Mouse (Mus musculus) macrophage (primary cell): Measurements from ENCODE around the gene Gm49630. TPM values are rescaled to one million over a fixed set of nuclear protein-coding genes. Genes with fewer than 3 reads are reported as not detected.
"Not testable (repeated sequence)": the region's sequence is repeated elsewhere in the genome, so short reads cannot be mapped to it uniquely, and the experiment has no call there.

Experiments
- H3K27ac ChIP-seq: fragments of 350-480 bp; formaldehyde crosslinking; 2 replicates; pipeline ENCODE4 v1.9.0; 2021
- H3K36me3 ChIP-seq: fragments of 350-480 bp; formaldehyde crosslinking; 2 replicates; pipeline ENCODE4 v1.9.0; 2021; ENCODE audit errors: inconsistent target
- H3K4me3 ChIP-seq: fragments of 350-480 bp; formaldehyde crosslinking; 2 replicates; pipeline ENCODE4 v1.9.0; 2021; ENCODE audit errors: inconsistent target
- H3K79me2 ChIP-seq: fragments of 350-480 bp; formaldehyde crosslinking; 2 replicates; pipeline ENCODE4 v1.9.0; 2021; ENCODE audit errors: inconsistent target
- WGBS: methylation state at CpG from one replicate; pipeline ENCODE4 v1.1.7; 2026; ENCODE audit warnings: inconsistent platforms; ENCODE audit not compliant: missing documents; 5-methylcytosine and 5-hydroxymethylcytosine counted together
- polyA plus RNA-seq: library from polyadenylated mRNA; stranded (reverse); fragments of 250-400 nt; gene quantifications from 3 replicates; pipeline ENCODE4 v1.2.4, GENCODE M21; 2018; ENCODE audit warnings: inconsistent platforms

Gm49630 gene
- polyA plus RNA-seq, 1 experiment from 2014 or later, result not detected

DNA sequence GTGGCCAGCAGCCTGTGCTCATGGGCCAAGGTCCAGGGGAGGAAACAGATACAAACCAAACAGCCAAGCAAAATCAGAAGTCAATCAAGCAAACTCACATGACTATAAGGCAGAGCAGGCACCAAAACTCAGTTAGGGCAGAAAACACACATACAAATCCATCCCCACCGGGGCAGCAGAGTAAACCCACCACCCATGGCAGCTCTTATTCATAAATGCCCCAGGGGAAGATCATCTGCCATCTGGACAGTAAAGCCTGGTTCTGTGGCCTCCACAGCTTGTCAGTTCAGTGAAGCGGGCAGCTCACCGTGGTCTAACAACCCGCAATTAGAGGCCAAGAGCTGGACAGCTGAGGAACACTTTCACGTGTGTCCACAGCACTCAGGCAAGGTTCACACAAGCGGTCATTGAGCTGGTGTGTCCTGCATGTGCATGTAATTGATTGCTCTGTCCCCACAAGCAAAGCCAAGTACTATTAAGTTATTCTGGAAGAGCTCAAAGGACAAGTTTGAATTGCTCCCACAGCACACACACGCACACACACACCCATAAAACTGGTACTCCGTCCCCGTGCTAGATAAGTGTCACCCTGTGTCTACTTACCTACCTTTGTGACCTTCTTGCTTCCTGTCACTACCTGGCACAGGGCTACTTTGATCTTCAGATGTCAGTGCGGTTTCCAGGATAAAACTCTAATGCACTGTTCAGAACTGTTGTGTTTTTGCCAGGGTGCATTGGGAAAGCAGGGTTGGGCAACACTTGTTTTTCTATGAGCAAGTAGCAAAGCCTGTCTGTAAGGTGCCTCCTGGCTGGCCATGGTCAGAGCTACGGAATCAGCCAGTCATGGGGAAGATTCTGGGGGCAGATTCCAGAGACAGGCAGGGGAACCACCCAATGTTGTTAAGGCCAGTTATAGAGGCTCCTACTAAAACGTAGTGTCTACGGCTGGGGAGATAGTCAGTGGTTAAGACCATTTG lies 11.7 kb upstream of the Gm49630 start:
- 95% methylated on average over 3 of the region's 13 CpGs for WGBS
- H3K36me3 ChIP-seq, H3K27ac ChIP-seq, H3K79me2 ChIP-seq, H3K4me3 ChIP-seq: not testable (repeated sequence)

DNA sequence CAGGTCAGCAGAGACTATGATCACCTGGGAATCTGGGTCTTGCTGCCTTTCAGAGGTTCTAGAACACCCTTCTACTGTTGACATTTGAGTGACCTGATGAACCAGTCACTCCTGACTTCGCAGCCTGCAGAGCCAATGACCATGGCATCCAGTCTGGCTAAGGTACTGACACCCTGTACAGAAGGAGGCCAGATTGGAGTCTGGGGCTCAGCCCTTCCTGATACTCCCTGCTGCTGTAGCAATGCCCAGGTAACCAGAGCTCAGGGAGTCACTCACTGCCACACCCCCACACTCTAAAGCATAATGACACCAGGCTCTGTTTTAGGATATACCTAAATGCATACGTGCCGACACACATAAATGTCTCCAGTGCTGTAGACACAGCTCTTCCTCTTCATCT lies 10.9 kb upstream of the Gm49630 start:
- 100% methylated on average over 1 of the region's 3 CpGs for WGBS
- not testable (repeated sequence) for H3K36me3 ChIP-seq, H3K79me2 ChIP-seq, H3K4me3 ChIP-seq, H3K27ac ChIP-seq

DNA sequence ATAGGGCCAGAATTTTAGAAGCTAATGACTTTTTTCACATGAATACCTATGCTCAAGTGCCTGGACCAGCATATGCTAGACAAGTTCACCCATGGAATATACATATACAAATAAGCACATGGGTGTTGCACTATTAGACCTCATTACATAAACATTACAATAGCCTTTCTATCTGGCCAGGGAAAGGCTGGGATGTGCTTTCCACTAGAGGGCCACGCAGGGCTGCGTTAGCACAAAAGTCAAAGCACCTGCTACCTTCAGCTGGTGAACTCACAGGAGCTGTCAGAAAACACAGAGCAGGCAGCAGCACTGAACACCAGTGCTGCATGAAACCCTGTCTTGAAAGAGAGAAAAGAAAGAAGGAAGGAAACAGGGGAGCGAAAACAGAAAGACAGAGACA lies 6.1 kb upstream of the Gm49630 start:
- not testable (repeated sequence) for H3K79me2 ChIP-seq, H3K36me3 ChIP-seq, H3K4me3 ChIP-seq, H3K27ac ChIP-seq
- WGBS, result no CpG with 5 or more reads among the region's 3 CpGs

DNA sequence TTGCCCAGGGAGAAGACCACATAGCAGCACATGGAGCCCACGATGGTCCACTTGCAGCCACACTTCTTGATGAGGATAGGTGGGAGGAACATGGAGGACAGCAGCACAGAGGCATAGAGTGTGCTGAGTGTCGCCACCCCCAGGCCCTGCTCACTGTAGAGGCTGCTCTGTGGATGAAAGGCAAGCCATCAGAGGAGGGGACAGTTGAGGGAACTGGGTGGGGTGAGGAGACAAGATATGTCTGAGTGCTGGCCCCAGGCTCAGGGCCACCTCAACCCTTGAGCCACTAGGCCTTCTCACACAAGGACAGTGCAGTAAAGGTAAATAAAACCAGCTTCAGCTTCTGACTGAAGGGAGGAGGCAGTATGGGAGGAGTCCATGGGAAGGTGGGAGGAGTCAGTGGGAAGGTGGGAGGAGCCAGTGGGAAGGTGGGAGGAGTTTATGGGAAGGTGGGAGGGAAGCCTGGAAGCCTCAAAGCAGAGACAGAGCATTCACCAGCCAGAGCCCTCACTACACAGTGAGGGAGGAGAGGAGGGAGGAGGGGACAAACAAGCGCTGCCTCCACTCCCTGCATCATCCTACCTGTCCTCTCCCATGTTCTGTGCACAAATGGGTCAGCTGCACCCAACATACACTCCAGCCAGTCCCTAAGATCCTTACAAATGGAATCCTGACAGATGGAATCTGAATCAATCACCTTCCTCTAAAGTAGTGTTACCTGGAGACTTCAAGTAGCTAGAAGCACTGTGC lies 5.3 kb upstream of the Gm49630 start:
- not testable (repeated sequence) for H3K36me3 ChIP-seq, H3K79me2 ChIP-seq, H3K27ac ChIP-seq, H3K4me3 ChIP-seq
- no CpG with 5 or more reads among the region's 3 CpGs for WGBS

DNA sequence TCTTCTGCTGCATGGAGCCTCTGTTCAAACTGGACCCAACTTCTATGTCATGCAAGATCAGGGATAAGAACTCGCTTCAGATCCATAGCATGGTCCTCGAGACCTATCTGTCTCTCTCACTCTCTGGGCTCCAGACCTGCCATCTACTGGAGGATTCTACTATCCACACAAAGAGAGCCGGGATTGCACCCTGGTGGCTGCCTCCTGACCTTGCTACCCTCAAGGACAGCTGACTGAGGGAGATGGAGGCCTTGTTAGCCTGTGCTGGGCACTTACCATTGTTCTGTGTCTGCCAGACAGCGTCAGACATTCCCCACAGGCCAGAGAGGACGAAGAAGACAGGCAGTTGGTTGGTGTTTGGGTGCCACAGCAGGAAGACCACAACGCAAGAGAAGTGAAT lies 2.4 kb downstream of the Gm49630 start:
- not testable (repeated sequence) for H3K27ac ChIP-seq, H3K79me2 ChIP-seq, H3K4me3 ChIP-seq, H3K36me3 ChIP-seq
- WGBS, result no CpG with 5 or more reads among the region's 6 CpGs

DNA sequence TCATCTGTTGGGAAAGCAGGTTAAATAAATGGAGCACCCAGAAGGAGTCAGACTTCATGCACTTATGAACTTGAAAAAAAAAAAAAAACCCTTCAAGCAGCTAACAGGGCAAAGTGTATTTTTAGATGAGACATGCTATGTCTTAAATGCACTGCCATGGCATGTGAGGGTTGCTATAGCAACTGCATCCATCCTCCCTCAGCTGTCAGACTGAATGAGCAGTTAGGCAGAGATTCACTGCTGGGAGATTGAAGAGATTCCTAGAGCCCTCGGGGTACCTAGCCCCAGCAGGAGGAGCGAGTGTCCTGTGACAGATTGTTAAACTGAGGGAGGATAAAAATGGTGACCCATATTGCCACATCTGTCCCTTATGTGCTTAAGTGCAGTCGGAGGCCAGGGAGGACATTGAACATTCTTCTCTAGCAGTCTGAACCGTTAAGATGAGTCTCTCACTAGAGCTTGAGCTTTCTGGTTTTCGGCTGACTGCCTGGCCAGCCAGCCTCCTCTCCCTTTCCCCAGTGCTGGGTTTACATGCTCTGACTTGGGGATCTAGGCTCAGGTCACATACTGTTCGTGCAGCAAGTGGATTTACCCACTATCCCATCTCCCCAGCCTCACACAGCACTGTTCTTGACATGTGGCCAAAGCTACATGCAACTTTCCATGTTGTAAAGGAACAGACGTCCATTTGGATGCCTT lies 5.0 kb downstream of the Gm49630 start:
- not testable (repeated sequence) for H3K4me3 ChIP-seq, H3K27ac ChIP-seq, H3K79me2 ChIP-seq, H3K36me3 ChIP-seq
- 75% methylated on average over 2 of the region's 7 CpGs for WGBS

DNA sequence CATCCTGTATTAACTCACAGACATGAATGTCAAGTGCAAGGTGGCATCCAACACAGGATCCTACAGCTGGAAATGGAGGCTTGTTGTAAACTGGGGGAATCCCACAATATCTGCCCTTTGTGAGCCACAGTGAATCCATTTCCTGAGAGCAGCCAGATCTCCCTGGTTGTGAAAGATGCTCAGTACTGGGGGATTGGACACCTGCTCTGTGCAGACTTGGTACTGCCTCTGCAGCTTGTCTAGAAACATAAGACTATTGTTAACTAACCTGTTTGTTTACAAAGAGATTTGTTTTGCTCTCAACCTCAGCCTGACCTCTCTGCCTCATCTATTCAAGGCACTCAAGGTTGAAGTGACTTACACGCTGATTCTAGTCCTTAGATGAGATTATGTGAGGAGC lies 5.5 kb downstream of the Gm49630 start:
- WGBS, result no CpG with 5 or more reads among the region's 1 CpGs
- H3K36me3 ChIP-seq, H3K4me3 ChIP-seq, H3K79me2 ChIP-seq, H3K27ac ChIP-seq: not testable (repeated sequence)

DNA sequence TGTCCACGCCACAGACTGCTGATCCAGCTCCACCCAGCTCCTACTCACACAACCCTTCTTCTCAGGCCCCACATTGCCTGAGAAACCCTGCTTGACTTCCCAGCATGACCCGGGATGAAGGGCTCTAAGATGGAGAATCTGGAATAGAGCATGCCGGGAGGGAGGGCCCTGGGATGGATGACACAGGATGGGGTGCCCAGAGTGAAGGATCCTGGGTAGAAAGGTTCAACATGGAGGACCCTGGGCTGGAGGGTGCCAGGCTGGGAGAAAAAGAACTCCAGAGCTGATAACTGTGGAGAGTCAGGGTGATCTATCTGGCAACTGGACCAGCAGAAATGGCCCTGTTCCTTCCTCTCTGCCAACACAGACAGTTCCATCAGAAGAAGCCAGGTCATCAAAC lies 6.2 kb downstream of the Gm49630 start:
- not testable (repeated sequence) for H3K4me3 ChIP-seq, H3K27ac ChIP-seq, H3K79me2 ChIP-seq, H3K36me3 ChIP-seq
- WGBS, result no CpG with 5 or more reads among the region's 3 CpGs

DNA sequence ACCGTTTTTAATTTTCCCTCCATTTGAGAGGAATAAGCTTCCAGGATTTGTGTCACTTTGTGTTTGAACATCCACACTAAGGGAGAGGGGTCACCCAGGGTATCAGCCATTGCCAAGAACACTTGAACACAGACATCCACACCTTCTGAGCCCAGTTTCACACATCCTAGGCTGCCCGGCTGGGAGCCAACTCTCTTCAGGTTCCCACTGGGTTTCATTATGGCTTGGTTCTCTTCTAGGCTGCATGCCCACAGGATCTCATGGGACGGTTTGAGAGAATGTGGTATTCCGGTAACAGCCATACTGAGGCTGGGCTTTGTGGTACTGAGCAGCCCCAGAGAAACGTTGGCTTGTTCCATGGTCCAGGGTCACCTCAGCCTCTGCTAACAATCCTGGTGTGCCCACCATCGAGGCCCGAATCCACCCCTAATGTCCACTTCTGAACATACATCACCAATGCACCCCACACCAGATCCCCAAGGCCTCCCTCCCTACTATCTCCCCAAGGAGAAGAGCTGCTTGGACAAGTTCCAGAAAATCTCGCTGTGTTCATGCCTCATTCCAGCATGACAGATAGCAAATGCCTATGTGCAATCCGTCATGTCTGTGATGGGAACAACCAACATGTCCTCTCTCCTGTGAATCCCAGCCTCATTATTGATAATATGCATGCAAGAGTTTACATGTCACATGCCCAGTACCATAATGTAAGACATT lies 10.9 kb downstream of the Gm49630 start:
- not testable (repeated sequence) for H3K36me3 ChIP-seq, H3K79me2 ChIP-seq, H3K4me3 ChIP-seq, H3K27ac ChIP-seq
- 88% methylated on average over 3 of the region's 9 CpGs for WGBS

DNA sequence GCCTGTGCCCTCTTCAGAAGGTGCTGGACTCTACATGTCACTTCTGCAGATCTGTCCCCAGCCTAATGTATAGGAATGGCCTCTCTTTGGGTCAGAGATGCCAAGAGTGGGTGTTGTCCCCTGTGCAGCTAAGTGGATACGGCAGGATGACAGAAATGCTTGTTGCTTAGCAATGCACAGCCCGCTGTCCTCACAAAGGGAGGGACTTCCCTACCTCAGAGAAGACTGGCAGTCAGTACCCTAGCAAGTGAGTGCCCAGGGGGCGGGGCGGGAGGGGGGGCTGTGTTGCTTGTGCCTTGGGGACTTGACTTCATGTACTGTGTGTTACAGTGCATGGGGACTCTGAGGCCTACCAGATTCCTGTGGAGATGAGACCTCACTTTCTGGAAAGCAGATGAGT lies 12.0 kb downstream of the Gm49630 start:
- H3K36me3 ChIP-seq, H3K79me2 ChIP-seq, H3K4me3 ChIP-seq, H3K27ac ChIP-seq: not testable (repeated sequence)
- 92% methylated on average over 4 of the region's 4 CpGs for WGBS

DNA sequence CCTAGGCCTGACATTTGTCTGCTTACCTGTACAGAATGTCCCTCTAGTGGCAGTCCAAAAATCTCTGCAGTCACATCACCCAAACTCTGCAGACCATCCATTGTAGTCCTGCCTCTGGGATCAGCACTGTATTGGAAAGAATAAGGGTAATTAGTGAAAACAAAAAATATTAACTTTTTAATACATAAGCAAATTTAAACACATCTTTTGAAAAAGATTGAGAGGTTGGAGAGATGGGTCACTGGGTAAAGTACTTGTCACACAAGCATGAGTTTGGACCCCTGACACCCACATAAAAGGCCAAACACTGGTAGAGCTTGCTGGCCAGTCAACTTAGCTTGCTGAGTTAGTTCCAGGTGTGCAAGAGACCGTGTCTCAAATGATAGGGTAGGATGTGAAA lies 19.2 kb downstream of the Gm49630 start, which contains the start of gene Ttll2:
Gene Ttll2 (minus strand): TSS at position 101 of the 400 bp plus-strand sequence.
- no CpG with 5 or more reads among the region's 1 CpGs for WGBS
- H3K79me2 ChIP-seq, result not testable (repeated sequence)

DNA sequence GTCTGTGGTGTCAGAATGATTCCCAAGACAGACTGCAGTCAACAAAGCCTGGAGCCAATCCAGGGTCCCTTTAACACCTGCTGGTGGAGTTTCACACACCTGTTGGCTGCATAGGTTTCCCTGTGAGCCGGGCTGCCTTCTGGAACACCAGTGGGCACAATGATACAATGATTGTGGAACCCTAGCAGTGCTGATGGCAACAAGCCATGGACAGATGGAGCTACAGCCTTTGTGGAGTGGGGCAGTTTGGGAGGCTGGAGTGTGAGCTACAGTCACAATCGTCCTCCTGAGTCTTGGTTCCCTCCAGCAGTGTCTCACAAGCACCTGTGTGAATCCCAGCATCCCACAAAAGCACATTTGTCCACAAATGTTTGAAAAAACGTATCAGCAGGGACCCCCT lies 23.0 kb downstream of the Gm49630 start:
- H3K27ac ChIP-seq, H3K4me3 ChIP-seq, H3K36me3 ChIP-seq, H3K79me2 ChIP-seq: not testable (repeated sequence)
- 91% methylated on average over 1 of the region's 3 CpGs for WGBS

More for the DNA sequence above, 19.2 kb downstream of the Gm49630 start, which contains the start of gene Ttll2:
- not testable (repeated sequence) for H3K36me3 ChIP-seq, H3K4me3 ChIP-seq, H3K27ac ChIP-seq

DNA sequence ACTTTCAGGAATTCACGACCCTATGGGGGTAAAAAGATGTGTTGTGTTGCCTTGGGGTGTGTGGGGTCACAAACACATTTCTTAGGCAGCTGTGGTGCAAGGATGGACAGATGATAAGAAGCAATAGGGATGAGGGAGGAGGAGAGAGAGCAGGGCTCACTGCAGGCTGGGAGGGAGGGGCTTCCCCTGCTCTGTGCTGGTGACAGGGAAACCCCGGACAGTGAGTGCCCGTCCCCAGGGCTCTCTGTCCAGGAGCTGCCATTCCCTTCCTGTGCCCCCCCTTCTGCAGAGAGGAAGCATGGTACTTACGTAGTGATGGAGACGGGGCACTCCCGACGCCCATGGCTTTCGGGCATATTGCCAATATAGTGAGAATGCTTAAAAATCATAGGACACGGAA lies 34.4 kb downstream of the Gm49630 start:
- H3K4me3 ChIP-seq, H3K27ac ChIP-seq, H3K79me2 ChIP-seq, H3K36me3 ChIP-seq: not testable (repeated sequence)
- 17% methylated on average over 1 of the region's 9 CpGs for WGBS

DNA sequence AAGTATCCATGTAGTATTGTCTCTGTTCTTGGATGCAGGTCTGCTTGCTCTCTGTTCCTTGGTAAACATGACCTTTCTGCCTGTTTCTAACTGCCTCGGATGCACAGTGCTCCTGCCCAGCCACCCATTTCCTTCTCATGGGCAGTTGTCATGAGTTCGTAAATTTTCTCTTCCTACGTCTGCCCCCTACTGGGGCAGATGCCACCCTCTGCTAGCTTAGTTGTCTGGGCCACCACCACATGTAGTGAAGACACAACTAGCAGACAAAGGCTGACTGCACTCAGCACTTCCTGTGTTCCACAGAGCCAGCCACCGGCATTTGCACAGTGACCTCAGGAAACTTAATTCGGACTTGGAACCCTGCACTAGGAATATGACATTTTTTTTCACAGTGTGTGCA lies 39.0 kb downstream of the Gm49630 start:
- not testable (repeated sequence) for H3K79me2 ChIP-seq, H3K36me3 ChIP-seq, H3K4me3 ChIP-seq, H3K27ac ChIP-seq
- no CpG with 5 or more reads among the region's 5 CpGs for WGBS
